In the genomic region with DNA sequence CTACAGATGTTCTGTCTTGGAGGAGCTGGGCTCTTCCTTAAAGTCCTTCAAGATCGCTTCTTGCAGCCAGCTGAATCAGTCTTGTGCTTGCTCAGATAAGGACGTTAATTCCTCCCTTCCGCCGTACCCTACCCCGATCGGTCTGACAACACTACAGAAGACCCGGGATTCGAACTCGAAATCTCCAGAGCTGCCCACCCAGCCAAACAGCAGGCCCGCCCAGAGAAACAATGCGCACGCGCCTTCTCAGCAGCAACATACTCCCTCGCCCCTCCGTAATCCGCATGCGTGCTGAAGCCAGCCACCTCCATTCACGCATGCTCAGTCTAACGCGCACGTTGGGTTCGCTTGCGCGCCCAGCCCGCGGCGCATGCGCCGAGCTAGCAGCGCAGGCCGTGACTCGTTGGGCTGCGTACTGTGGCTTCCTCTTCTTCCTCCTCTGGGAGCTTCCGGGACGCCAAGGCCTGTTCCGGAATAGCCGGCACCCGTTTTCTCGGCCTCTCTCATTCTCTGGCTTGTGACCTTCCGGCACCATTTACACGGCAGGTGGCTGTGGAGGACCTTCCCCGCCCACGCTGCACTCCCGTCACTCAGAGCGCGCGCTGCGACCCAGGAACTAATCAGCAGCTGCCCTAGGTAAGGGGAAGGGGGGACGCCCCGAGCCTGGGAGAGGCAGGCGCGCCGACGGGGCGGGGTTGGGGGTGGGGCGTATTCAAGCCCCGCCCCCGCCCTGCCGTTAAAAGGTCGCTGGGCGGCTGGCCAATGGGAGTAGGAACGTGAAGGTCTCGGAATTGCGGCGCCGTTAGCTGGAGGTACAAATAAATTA, we compare ENCODE assay signal across 8 mouse cellular contexts. TPM values are rescaled to one million over a fixed set of nuclear protein-coding genes. Genes with fewer than 3 reads are reported as not detected.
DNase-seq lines count a peak whose midpoint lies in the region; ATAC-seq lines count a peak whose summit lies in the region.

A gene (plus strand): TSS at position 364 of the 826 bp plus-strand sequence.

- H3K36me3 ChIP-seq in embryonic facial prominence, embryonic 13.5 days: peaks cover 24% of the 10 kb centered on the region
- H3K36me3 ChIP-seq in limb, embryonic 13.5 days: peaks cover 22% of the 10 kb centered on the region
- H3K36me3 ChIP-seq in midbrain, embryonic 16.5 days (ENCODE audit: control insufficient read depth, insufficient read depth, low read length): 0 out of 2 replicates have a peak, but pooled peaks cover 2% of the 10 kb centered on the region

- H3K4me1 ChIP-seq in embryonic facial prominence, embryonic 13.5 days: peaks cover 9% of the 10 kb centered on the region; the same call in 1 of the 2 replicates
- peaks cover 24% of the 10 kb centered on the region for H3K4me1 ChIP-seq in limb, embryonic 13.5 days
- peaks cover 11% of the 10 kb centered on the region; the same call in 1 of the 2 replicates for H3K4me1 ChIP-seq in midbrain, embryonic 16.5 days (ENCODE audit: control insufficient read depth, insufficient read depth, low read length)

- peak; percentile 99 for DNase-seq in 3134 (ENCODE audit: extremely low read depth, insufficient read length, low spot score)
- DNase-seq in adrenal gland, postnatal 36 days: peak; percentile 97 to 98
- DNase-seq in heart, adult 18-20 months: peak; percentile 97 to 99
- DNase-seq in kidney, adult 8-10 months: peak; percentile 96 to 97
- DNase-seq in spleen, postnatal 10 days (ENCODE audit: low spot score in 2 of 2): peak; percentile 90 to 97

- H3K27ac ChIP-seq in embryonic facial prominence, embryonic 13.5 days: peak within 1 kb of the TSS; percentile 97
- peak within 1 kb of the TSS; percentile 94 for H3K27ac ChIP-seq in limb, embryonic 13.5 days
- peak within 1 kb of the TSS; percentile 95 for H3K27ac ChIP-seq in midbrain, embryonic 16.5 days (ENCODE audit: low read length)

- ATAC-seq in embryonic facial prominence, embryonic 13.5 days (ENCODE audit: insufficient number of reproducible peaks, insufficient read depth, low FRiP score, low TSS enrichment, low read depth): peak; percentile 92
- peak; percentile 94 for ATAC-seq in limb, embryonic 13.5 days (ENCODE audit: low FRiP score, low read depth)
- peak; percentile 96 for ATAC-seq in midbrain, embryonic 16.5 days

- peak within 1 kb of the TSS; percentile 62 for H3K4me3 ChIP-seq in embryonic facial prominence, embryonic 13.5 days
- peak within 1 kb of the TSS; percentile 61 for H3K4me3 ChIP-seq in limb, embryonic 13.5 days
- H3K4me3 ChIP-seq in midbrain, embryonic 16.5 days (ENCODE audit: low read depth, low read length): peak within 1 kb of the TSS; percentile 60

- peak within 1 kb of the TSS; percentile 79 for H3K9ac ChIP-seq in embryonic facial prominence, embryonic 13.5 days
- H3K9ac ChIP-seq in limb, embryonic 13.5 days: peak within 1 kb of the TSS; percentile 69
- peak within 1 kb of the TSS; percentile 72 for H3K9ac ChIP-seq in midbrain, embryonic 16.5 days (ENCODE audit: low read depth, low read length)

- peaks cover 9% of the 10 kb centered on the region for H3K9me3 ChIP-seq in embryonic facial prominence, embryonic 13.5 days
- H3K9me3 ChIP-seq in limb, embryonic 13.5 days: peaks cover 8% of the 10 kb centered on the region; the same call in 1 of the 2 replicates
- no peaks in the 10 kb centered on the region for H3K9me3 ChIP-seq in midbrain, embryonic 16.5 days (replicated peaks; ENCODE audit: control insufficient read depth, low read length, poor library complexity, severe bottlenecking)

- WGBS in embryonic facial prominence, embryonic 13.5 days: 3% methylated on average over 66 of the region's 66 CpGs
- 2% methylated on average over 66 of the region's 66 CpGs for WGBS in limb, embryonic 13.5 days
- WGBS in midbrain, embryonic 16.5 days: 3% methylated on average over 61 of the region's 66 CpGs

- H3K27me3 ChIP-seq in embryonic facial prominence, embryonic 13.5 days: no peaks in the 10 kb centered on the region
- no peaks in the 10 kb centered on the region for H3K27me3 ChIP-seq in limb, embryonic 13.5 days
- H3K27me3 ChIP-seq in midbrain, embryonic 16.5 days (ENCODE audit: control insufficient read depth, insufficient read depth, low read depth, low read length): no peaks in the 10 kb centered on the region

- peak within 1 kb of the TSS; percentile 66 for H3K4me2 ChIP-seq in embryonic facial prominence, embryonic 13.5 days
- H3K4me2 ChIP-seq in limb, embryonic 13.5 days (replicated peaks): peak within 1 kb of the TSS; percentile 68
- peak within 1 kb of the TSS; percentile 73 for H3K4me2 ChIP-seq in midbrain, embryonic 16.5 days (ENCODE audit: low read length)

RNA-seq across cellular contexts. Expression of the gene that starts here (rescaled TPM):
- 10 to 100 TPM; 17.8 to 21.1 TPM for total RNA-seq in adrenal gland, postnatal 36 days (2021)
- polyA plus RNA-seq in embryonic facial prominence, embryonic 13.5 days (2015; fragmentation: Nextera tagmentation; extraction: Ambion mirVana): 21.6 and 27.0 TPM in 2 replicates
- total RNA-seq in heart, adult 18-20 months (2021): 1 to 10 TPM; 6.6 to 8.4 TPM
- 24.5 and 25.1 TPM in 2 replicates for polyA plus RNA-seq in limb, embryonic 13.5 days (2015; fragmentation: Nextera tagmentation; extraction: Ambion mirVana)
- 38.3 and 39.4 TPM in 2 replicates for polyA plus RNA-seq in midbrain, embryonic 16.5 days (2015; fragmentation: Nextera tagmentation; extraction: Ambion mirVana)

Comparison
In these comparisons a context has a peak if more than half of its experiments do, and no peak if none do; other contexts are left out.
1. Peak in every context shown above with its lines: DNase-seq, ATAC-seq, H3K4me3 ChIP-seq and H3K27ac ChIP-seq.